Mouse (Mus musculus) liver, embryonic 14.5 days (tissue): ENCODE measurements around the gene Eml2.

Experiments used
- CTCF ChIP-seq: IDR thresholded peaks from 2 replicates; pipeline ENCODE4 v1.5.1; 2016; ENCODE audit warnings: antibody characterized with exemption, low read depth, control low read depth
- EP300 ChIP-seq: IDR thresholded peaks from 2 replicates; pipeline ENCODE4 v1.6.1; 2016; ENCODE audit warnings: antibody characterized with exemption, low read depth

- no peak for TF ChIP-seq CTCF
- TF ChIP-seq EP300, result no peak
These were observed 48.5 kb upstream of the Eml2 start for GRCm38 (mm10) chr7:19127744-19128143.
